Mouse (Mus musculus): ENCODE results near the gene Ctps. TPM values are rescaled to one million over a fixed set of nuclear protein-coding genes. Genes with fewer than 3 reads are reported as not detected.

Ctps gene
- polyA plus RNA-seq, 2 experiments = 18.9 to 32.9 TPM

DNA sequence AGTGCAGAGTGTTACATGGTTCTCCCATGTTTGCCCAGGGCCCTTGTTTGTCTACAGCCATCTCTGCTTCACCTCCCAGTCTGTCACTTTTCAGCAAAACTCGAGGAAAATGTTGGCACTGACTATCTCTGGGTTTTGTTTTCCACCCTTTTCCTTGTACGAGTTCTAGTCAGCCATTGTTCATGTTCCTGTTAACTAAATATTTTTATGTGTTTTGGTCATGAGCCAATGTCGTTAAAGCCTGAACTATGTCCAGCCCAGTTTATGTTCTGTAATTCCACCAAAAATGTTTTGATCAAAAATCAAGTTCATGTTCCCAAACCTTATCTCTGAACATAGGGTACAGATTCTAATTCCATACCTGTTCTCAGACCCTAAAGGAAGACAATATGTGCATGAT is 1.6 kb upstream of the Ctps start:
- no peak for TF ChIP-seq CTCF (IDR thresholded peaks at IDR 0.05; ENCODE audit: low read depth)
- TF ChIP-seq EP300 (IDR thresholded peaks at IDR 0.05; ENCODE audit: low read depth) = no peak

DNA sequence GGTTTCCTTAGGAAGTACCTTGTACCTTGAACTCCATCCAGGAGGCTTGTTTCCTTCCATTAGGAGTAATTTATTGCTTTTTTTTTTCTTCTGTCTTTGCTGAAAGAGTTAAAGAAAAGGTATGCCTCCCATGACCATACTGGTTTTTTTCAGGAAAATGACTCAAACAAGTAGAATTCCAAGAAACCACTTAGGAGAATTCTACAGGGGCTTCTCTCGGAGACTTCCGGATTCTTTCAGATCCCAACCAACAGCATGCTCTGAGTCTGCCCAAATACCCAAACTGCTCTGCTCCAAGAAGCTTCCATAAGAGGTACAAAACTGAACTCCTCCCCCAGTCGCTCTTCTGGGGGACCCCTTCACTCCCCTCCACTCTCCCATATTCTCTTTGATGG is 991 bp upstream of the Ctps start:
- WGBS (ENCODE audit: insufficient replicate concordance) = 64% methylated on average over 3 of the region's 3 CpGs
- H3K9me3 ChIP-seq (ENCODE audit: control insufficient read depth, low read length) = no peaks in the 10 kb centered on the region
- no peaks in the 10 kb centered on the region; the same call in 1 of the 2 replicates for H3K36me3 ChIP-seq (replicated peaks; ENCODE audit: control insufficient read depth, insufficient read depth, low read depth)
- no peak for TF ChIP-seq CTCF (IDR thresholded peaks at IDR 0.05; ENCODE audit: low read depth)
- H3K27me3 ChIP-seq (ENCODE audit: control insufficient read depth, insufficient read depth, low read length) = no peaks in the 10 kb centered on the region
- ATAC-seq (ENCODE audit: insufficient read depth) = no peak
- DNase-seq (ENCODE audit: low read depth in 3 of 3, low spot score in 3 of 3) = no peak
- peak overlapping the region; percentile 89 for H3K9ac ChIP-seq (replicated peaks)
- H3K4me1 ChIP-seq (replicated peaks; ENCODE audit: control insufficient read depth in 2 of 2, insufficient read depth in 2 of 2, low read length in 1 of 2) = peaks cover 14 to 17% of the 10 kb centered on the region in 2 experiments
- peak overlapping the region; percentile 97 for H3K4me2 ChIP-seq (ENCODE audit: low read depth)
- H3K4me3 ChIP-seq (ENCODE audit: insufficient read depth in 1 of 2, low read depth in 2 of 2, low read length in 2 of 2) = peak overlapping the region in 1 of 2 experiments; percentile 84; a peak in 2 of 4 replicates
- no peak overlapping the region for H3K27ac ChIP-seq

More for the DNA sequence above, 1.6 kb upstream of the Ctps start:
- no peak overlapping the region for H3K27ac ChIP-seq
- no peak overlapping the region for H3K9ac ChIP-seq (replicated peaks)
- ATAC-seq (ENCODE audit: insufficient read depth) = no peak
- no peaks in the 10 kb centered on the region for H3K9me3 ChIP-seq (ENCODE audit: control insufficient read depth, low read length)
- no peak for DNase-seq (ENCODE audit: low read depth in 3 of 3, low spot score in 3 of 3)
- H3K4me1 ChIP-seq (replicated peaks; ENCODE audit: control insufficient read depth in 2 of 2, insufficient read depth in 2 of 2, low read length in 1 of 2) = peaks cover 12 to 16% of the 10 kb centered on the region in 2 experiments
- H3K4me2 ChIP-seq (ENCODE audit: low read depth) = no peak overlapping the region
- H3K36me3 ChIP-seq (replicated peaks; ENCODE audit: control insufficient read depth, insufficient read depth, low read depth) = no peaks in the 10 kb centered on the region; the same call in 1 of the 2 replicates
- no peaks in the 10 kb centered on the region for H3K27me3 ChIP-seq (ENCODE audit: control insufficient read depth, insufficient read depth, low read length)
- WGBS (ENCODE audit: insufficient replicate concordance) = 53% methylated on average over 3 of the region's 3 CpGs
- H3K4me3 ChIP-seq (ENCODE audit: insufficient read depth in 1 of 2, low read depth in 2 of 2, low read length in 2 of 2) = no peak overlapping the region

DNA sequence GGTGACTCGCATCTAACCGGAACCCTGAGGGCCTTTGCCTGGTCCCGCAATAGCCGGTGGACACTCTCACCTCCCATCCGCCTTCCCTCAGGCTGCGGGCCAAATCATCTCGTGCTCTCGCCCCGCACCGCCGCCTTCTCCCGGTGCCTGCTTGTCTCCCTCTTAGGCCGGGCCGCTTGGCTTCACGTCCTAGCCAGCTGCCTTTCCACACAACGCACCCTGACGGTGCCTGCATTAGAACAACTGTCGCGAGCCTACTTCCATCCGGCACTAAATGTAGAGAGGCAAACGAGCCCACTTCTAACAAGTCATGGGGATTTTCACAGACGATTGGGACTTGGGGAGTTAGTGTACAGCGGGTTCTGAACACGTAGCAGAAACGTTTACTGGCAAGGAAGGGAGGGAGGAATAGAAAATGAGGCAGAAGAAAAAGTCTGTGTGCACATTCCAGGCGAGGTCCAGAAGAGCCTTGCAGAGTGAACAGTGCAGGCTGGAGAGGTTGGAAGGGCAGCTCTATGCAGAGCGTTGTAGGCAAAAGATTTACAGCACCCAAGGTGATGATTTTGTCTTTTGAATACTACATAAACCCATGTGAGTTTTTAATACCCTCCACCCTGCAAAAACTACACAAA is 478 bp upstream of the Ctps start:
- TF ChIP-seq EP300 (IDR thresholded peaks at IDR 0.05; ENCODE audit: low read depth) = no peak
- TF ChIP-seq CTCF (IDR thresholded peaks at IDR 0.05; ENCODE audit: low read depth) = no peak
- Histone ChIP-seq H3K4me3 (ENCODE audit: insufficient read depth in 1 of 2, low read depth in 2 of 2, low read length in 2 of 2) (peak overlapping the region; percentile 84 to 87), H3K4me2 (ENCODE audit: low read depth) (peak overlapping the region; percentile 97), H3K27ac (peak overlapping the region; percentile 72), H3K27me3 (ENCODE audit: control insufficient read depth, insufficient read depth, low read length) (no peaks in the 10 kb centered on the region), H3K4me1 (replicated peaks; ENCODE audit: control insufficient read depth in 2 of 2, insufficient read depth in 2 of 2, low read length in 1 of 2) (peaks cover 14 to 17% of the 10 kb centered on the region in 2 experiments), H3K36me3 (replicated peaks; ENCODE audit: control insufficient read depth, insufficient read depth, low read depth) (peaks cover under 1% of the 10 kb centered on the region; the same call in 1 of the 2 replicates), H3K9me3 (ENCODE audit: control insufficient read depth, low read length) (no peaks in the 10 kb centered on the region), H3K9ac (replicated peaks) (peak overlapping the region; percentile 89)
- 3% methylated on average over 27 of the region's 27 CpGs for WGBS (ENCODE audit: insufficient replicate concordance)
- ATAC-seq (ENCODE audit: insufficient read depth) (peak; percentile 61), DNase-seq (ENCODE audit: low read depth in 3 of 3, low spot score in 3 of 3) (no peak)

DNA sequence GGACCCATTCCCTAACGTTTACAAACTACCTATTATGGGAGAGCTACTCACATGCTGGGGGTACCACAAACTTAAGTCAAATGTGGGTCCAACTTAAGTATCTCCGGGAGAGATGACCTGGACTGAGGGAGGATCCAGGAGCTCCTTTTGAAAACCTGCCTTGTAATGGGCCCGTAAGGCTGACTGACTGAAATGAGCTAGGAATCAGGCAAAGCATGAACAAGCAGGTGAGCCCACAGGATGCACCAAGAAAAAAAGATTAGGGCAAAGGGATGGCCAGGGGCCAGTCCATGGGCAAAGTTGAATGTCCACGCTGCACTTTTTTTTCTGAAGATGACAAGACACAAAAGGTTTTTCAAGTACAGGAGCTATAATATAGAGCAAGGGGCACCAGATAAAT is 1.1 kb downstream of the Ctps start:
- Histone ChIP-seq H3K9me3 (ENCODE audit: control insufficient read depth, low read length) (no peaks in the 10 kb centered on the region), H3K27ac (no peak overlapping the region), H3K4me1 (replicated peaks; ENCODE audit: control insufficient read depth in 2 of 2, insufficient read depth in 2 of 2, low read length in 1 of 2) (peaks cover 14 to 17% of the 10 kb centered on the region in 2 experiments), H3K9ac (replicated peaks) (peak overlapping the region; percentile 89), H3K4me2 (ENCODE audit: low read depth) (peak overlapping the region; percentile 97), H3K4me3 (ENCODE audit: insufficient read depth in 1 of 2, low read depth in 2 of 2, low read length in 2 of 2) (peak overlapping the region; percentile 84 to 87), H3K27me3 (ENCODE audit: control insufficient read depth, insufficient read depth, low read length) (no peaks in the 10 kb centered on the region), H3K36me3 (replicated peaks; ENCODE audit: control insufficient read depth, insufficient read depth, low read depth) (peaks cover 15% of the 10 kb centered on the region)
- 3% methylated on average over 4 of the region's 4 CpGs for WGBS (ENCODE audit: insufficient replicate concordance)
- ATAC-seq (ENCODE audit: insufficient read depth) (no peak), DNase-seq (ENCODE audit: low read depth in 3 of 3, low spot score in 3 of 3) (no peak)
- no peak for TF ChIP-seq EP300 (IDR thresholded peaks at IDR 0.05; ENCODE audit: low read depth)
- TF ChIP-seq CTCF (IDR thresholded peaks at IDR 0.05; ENCODE audit: low read depth) = no peak

DNA sequence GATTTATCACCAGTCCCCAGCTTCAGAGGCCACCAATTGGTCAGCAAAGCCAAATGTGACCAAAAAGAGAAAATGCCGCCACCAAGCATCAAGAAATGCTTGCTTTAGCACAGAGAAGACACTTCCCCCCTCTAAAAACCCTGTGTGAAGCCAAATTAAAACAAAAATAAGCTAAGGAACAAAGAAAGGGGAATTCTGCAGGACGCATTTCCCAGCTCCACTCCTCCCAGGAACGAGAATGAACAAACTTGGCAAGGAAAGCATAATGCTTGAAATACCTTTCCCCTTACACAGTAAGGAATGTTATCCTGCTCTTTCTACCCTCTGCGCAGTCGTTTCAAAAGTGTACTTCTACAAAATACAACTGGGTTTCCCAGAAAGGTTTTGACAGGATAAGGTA is 2.1 kb downstream of the Ctps start:
- DNase-seq (ENCODE audit: low read depth in 3 of 3, low spot score in 3 of 3) (no peak), ATAC-seq (ENCODE audit: insufficient read depth) (no peak)
- Histone ChIP-seq H3K27me3 (ENCODE audit: control insufficient read depth, insufficient read depth, low read length) (no peaks in the 10 kb centered on the region), H3K4me1 (replicated peaks; ENCODE audit: control insufficient read depth in 2 of 2, insufficient read depth in 2 of 2, low read length in 1 of 2) (peaks cover 14 to 17% of the 10 kb centered on the region in 2 experiments), H3K9ac (replicated peaks) (peak overlapping the region; percentile 9; the same call in 1 of the 2 replicates), H3K36me3 (replicated peaks; ENCODE audit: control insufficient read depth, insufficient read depth, low read depth) (peaks cover 23% of the 10 kb centered on the region), H3K4me2 (ENCODE audit: low read depth) (peak overlapping the region; percentile 97), H3K9me3 (ENCODE audit: control insufficient read depth, low read length) (no peaks in the 10 kb centered on the region), H3K4me3 (ENCODE audit: insufficient read depth in 1 of 2, low read depth in 2 of 2, low read length in 2 of 2) (peak overlapping the region in 1 of 2 experiments; percentile 84; a peak in 1 of 4 replicates), H3K27ac (no peak overlapping the region)
- WGBS (ENCODE audit: insufficient replicate concordance) = 56% methylated on average over 5 of the region's 5 CpGs
- no peak for TF ChIP-seq EP300 (IDR thresholded peaks at IDR 0.05; ENCODE audit: low read depth)
